Mouse (Mus musculus): ENCODE measurements around the gene Pgm2l1.

DNA sequence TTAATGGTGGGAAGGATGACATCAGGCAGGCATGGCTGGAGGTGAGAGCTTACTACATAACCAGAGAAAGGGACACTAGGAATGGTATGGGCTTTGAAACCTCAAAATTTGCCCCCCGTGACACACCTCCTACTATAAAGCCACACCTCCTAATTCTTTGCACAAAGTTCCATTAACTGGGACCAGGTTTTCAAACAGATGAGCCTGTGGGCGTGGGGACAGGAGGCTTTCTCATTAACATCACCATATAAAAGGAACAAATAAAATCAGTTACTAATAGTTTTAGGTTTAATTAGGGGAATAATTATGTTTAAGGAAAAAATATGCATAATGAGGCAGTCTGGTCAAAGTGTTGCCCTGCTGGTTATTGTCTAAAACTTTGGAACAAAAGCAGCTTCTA lies 13.4 kb downstream of the Pgm2l1 start:
- TF ChIP-seq CTCF (IDR thresholded peaks at IDR 0.05; ENCODE audit: borderline replicate concordance, control insufficient read depth, extremely low read depth, insufficient read depth, low read length, poor library complexity) (no peak), POLR2A (IDR thresholded peaks at IDR 0.05; ENCODE audit: control insufficient read depth, extremely low read depth, insufficient read depth, low read length, poor library complexity) (no peak)
